Mouse (Mus musculus): ENCODE data around the gene Rtn2. TPM values are rescaled to one million over a fixed set of nuclear protein-coding genes. Genes with fewer than 3 reads are reported as not detected.

The Rtn2 gene
- polyA plus RNA-seq, 1 experiment from 2014 or later: 4.0 TPM

GRCm38 (mm10) chr7:19247511-19247910 lies 34.9 kb upstream of the Rtn2 start:
- Histone ChIP-seq H3K27me3 (no peaks in the 10 kb centered on the region), H3K9me3 (replicated peaks) (no peaks in the 10 kb centered on the region), H3K27ac (peak overlapping the region; percentile 88), H3K4me1 (replicated peaks) (peaks cover 55% of the 10 kb centered on the region), H3K9ac (peak overlapping the region; percentile 43; the same call in 1 of the 2 replicates), H3K36me3 (peaks cover 28% of the 10 kb centered on the region), H3K4me3 (replicated peaks) (no peak overlapping the region), H3K4me2 (peak overlapping the region; percentile 51)
- WGBS (ENCODE audit: insufficient replicate concordance): 82% methylated on average over 2 of the region's 2 CpGs
- DNase-seq (peak; percentile 51), ATAC-seq (ENCODE audit: low read depth) (no peak)

DNA sequence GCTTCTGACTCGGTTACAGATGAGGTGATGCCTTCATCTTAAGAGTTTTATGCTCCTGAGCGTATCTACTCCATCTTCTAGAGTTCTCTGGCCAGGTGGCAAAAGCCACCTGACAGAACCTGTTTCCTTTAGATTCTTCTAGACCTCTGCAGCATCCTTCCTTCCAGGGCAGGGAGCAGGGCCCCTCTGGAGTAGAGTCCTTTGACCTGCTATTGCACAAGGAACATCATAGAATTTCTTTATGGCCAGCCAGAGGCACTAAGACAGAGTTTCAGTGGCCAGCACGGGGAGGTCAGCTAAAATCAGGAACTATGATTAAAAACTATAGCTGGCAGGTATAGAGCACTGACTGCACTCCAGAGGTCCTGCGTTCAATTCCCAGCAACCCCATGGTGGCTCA lies 30.3 kb upstream of the Rtn2 start:
- peaks cover 30% of the 10 kb centered on the region for H3K36me3 ChIP-seq
- H3K4me1 ChIP-seq (replicated peaks): peaks cover 32% of the 10 kb centered on the region
- no peaks in the 10 kb centered on the region for H3K27me3 ChIP-seq
- H3K4me3 ChIP-seq (replicated peaks): no peak overlapping the region
- 73% methylated on average over 4 of the region's 4 CpGs for WGBS (ENCODE audit: insufficient replicate concordance)
- H3K9ac ChIP-seq: no peak overlapping the region
- no peak for ATAC-seq (ENCODE audit: low read depth)
- no peaks in the 10 kb centered on the region for H3K9me3 ChIP-seq (replicated peaks)
- no peak overlapping the region for H3K4me2 ChIP-seq
- H3K27ac ChIP-seq: no peak overlapping the region
- DNase-seq: no peak

- ATAC-seq (ENCODE audit: low read depth): no peak
- Histone ChIP-seq H3K27ac (0 out of 2 replicates have a peak overlapping the region, but pooled peaks have one; percentile 20), H3K4me2 (no peak overlapping the region), H3K9ac (no peak overlapping the region), H3K4me1 (replicated peaks) (peaks cover 38% of the 10 kb centered on the region), H3K9me3 (replicated peaks) (no peaks in the 10 kb centered on the region), H3K4me3 (replicated peaks) (no peak overlapping the region), H3K36me3 (peaks cover 35% of the 10 kb centered on the region), H3K27me3 (no peaks in the 10 kb centered on the region)
- WGBS (ENCODE audit: insufficient replicate concordance): 58% methylated on average over 5 of the region's 5 CpGs
- no peak for DNase-seq
Observed at GRCm38 (mm10) chr7:19253437-19253836, 29.0 kb upstream of the Rtn2 start.

DNA sequence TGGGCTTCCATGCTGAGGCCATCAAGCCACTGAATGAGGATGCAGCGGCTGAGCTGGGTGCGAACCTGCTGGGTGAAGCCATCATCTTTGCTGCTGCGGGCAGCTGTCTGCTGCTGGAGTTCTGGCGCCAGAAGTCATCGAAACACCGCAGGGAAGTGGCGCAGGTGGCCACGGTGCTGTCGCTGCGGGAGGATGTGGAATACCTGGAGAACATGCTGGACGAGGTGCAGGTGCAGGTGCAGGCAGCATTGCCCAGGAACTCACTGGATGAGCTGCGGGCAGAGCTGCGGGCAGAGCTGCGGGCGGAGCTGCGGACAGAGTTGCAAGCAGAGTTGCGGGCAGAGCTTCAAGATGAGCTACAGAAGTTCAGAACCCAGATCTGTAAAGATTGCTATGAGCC lies 27.0 kb upstream of the Rtn2 start:
- no peak overlapping the region for H3K4me2 ChIP-seq
- no peak for DNase-seq
- 91% methylated on average over 17 of the region's 17 CpGs for WGBS (ENCODE audit: insufficient replicate concordance)

GRCm38 (mm10) chr7:19256567-19256966 lies 25.9 kb upstream of the Rtn2 start:
- H3K4me2 ChIP-seq: 0 out of 2 replicates have a peak overlapping the region, but pooled peaks have one; percentile 54
- ATAC-seq (ENCODE audit: low read depth) (no peak), DNase-seq (no peak)
- H3K9ac ChIP-seq: no peak overlapping the region
- 74% methylated on average over 7 of the region's 7 CpGs for WGBS (ENCODE audit: insufficient replicate concordance)
- H3K9me3 ChIP-seq (replicated peaks): no peaks in the 10 kb centered on the region
- peaks cover 41% of the 10 kb centered on the region for H3K4me1 ChIP-seq (replicated peaks)
- no peaks in the 10 kb centered on the region for H3K27me3 ChIP-seq
- H3K36me3 ChIP-seq: peaks cover 66% of the 10 kb centered on the region
- H3K27ac ChIP-seq: no peak overlapping the region; the same call in 1 of the 2 replicates
- no peak overlapping the region for H3K4me3 ChIP-seq (replicated peaks)

More for the DNA sequence above, 27.0 kb upstream of the Rtn2 start:
- Histone ChIP-seq H3K36me3 (peaks cover 55% of the 10 kb centered on the region), H3K27ac (peak overlapping the region; percentile 15; the same call in 1 of the 2 replicates), H3K27me3 (no peaks in the 10 kb centered on the region), H3K9me3 (replicated peaks) (no peaks in the 10 kb centered on the region), H3K9ac (no peak overlapping the region), H3K4me3 (replicated peaks) (no peak overlapping the region), H3K4me1 (replicated peaks) (peaks cover 41% of the 10 kb centered on the region)
- no peak for ATAC-seq (ENCODE audit: low read depth)

DNA sequence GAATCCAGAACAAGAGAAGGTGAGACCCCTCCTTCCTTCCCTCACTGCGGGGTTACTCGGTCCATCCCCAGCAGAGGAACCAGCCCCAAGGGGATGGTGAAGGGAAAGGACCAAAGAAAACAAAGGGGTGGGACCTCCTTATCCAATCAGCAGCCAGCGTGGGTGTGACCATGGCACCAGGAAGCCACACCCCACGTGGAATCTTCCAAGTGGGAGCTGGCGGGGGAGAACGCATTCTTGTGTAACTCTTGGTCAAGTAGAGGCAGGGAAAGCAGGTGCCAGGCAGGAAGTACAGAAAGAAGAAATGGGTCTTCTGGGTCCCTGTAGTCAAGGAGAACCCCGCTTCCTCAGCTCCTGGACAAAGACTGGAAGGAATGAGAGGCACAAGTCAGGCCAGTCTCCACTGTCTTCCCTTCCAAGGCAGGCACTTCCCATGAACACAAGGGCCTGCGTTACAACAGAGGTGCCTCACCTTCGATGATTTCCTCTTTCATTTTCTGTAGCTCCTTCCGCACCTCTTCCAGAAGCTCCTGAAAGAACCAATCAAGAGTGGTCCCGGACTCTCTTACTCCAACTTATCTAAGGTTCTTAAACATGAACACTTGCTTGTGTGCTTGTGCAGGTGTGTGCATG lies 24.9 kb upstream of the Rtn2 start:
- DNase-seq (peak; percentile 88), ATAC-seq (ENCODE audit: low read depth) (peak; percentile 96)
- H3K9me3 ChIP-seq (replicated peaks): no peaks in the 10 kb centered on the region
- peaks cover 76% of the 10 kb centered on the region for H3K36me3 ChIP-seq
- 26% methylated on average over 11 of the region's 11 CpGs for WGBS (ENCODE audit: insufficient replicate concordance)
- H3K27ac ChIP-seq: peak overlapping the region; percentile 80
- H3K4me3 ChIP-seq (replicated peaks): peak overlapping the region; percentile 26
- H3K9ac ChIP-seq: peak overlapping the region; percentile 18
- H3K27me3 ChIP-seq: no peaks in the 10 kb centered on the region
- peak overlapping the region; percentile 54 for H3K4me2 ChIP-seq
- peaks cover 37% of the 10 kb centered on the region for H3K4me1 ChIP-seq (replicated peaks)

DNA sequence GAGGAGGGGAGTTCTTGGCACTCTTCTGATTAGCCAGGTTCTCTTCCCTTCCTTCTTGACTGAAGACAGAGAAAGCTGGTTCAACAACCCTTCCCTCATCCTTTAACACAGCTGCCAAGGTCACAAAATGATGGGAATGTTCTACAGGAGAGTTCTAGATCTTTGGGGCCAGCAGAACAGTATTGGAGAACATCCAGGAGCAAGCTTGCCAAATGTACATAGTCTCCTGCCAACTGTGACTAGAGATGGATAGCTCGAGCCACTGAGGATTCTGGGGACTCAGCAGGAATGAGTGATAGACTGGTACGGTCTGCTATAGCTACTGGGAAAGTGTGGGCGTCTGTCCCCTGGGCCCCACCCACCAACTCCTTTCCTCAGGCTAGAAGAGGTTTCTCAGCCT lies 24.1 kb upstream of the Rtn2 start:
- H3K4me2 ChIP-seq: peak overlapping the region; percentile 54
- H3K27me3 ChIP-seq: no peaks in the 10 kb centered on the region
- no peaks in the 10 kb centered on the region for H3K9me3 ChIP-seq (replicated peaks)
- ATAC-seq (ENCODE audit: low read depth) (no peak), DNase-seq (no peak)
- peak overlapping the region; percentile 18 for H3K9ac ChIP-seq
- peaks cover 84% of the 10 kb centered on the region for H3K36me3 ChIP-seq
- peaks cover 36% of the 10 kb centered on the region for H3K4me1 ChIP-seq (replicated peaks)
- peak overlapping the region; percentile 26; the same call in 1 of the 2 replicates for H3K4me3 ChIP-seq (replicated peaks)
- H3K27ac ChIP-seq: peak overlapping the region; percentile 80
- 70% methylated on average over 3 of the region's 3 CpGs for WGBS (ENCODE audit: insufficient replicate concordance)

DNA sequence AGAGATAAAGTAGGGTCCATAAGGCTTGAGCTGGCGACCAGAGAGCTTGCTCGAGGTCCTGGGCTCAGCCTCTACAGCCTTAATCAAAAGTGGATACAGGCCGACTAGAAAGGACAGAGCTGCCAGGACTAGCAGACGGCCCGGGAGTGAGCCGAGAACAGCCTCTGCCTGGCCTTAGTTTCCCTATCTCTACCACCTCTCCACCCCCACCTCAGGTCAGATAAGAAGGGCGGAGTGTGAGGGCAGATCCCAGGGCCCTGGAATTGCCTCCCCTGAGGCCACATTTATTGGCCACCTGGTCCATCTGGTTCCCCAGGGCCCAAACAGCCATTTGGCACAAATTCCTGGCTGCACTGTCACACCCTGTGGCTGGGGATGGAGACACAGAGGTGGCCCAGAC lies 17.3 kb upstream of the Rtn2 start:
- H3K9me3 ChIP-seq (replicated peaks): no peaks in the 10 kb centered on the region
- ATAC-seq (ENCODE audit: low read depth) (peak; percentile 88), DNase-seq (peak; percentile 56)
- H3K4me2 ChIP-seq: peak overlapping the region; percentile 100
- H3K27ac ChIP-seq: peak overlapping the region; percentile 91
- H3K4me1 ChIP-seq (replicated peaks): peaks cover 71% of the 10 kb centered on the region
- H3K9ac ChIP-seq: peak overlapping the region; percentile 72
- H3K27me3 ChIP-seq: no peaks in the 10 kb centered on the region
- H3K4me3 ChIP-seq (replicated peaks): peak overlapping the region; percentile 40
- peaks cover 55% of the 10 kb centered on the region for H3K36me3 ChIP-seq
- WGBS (ENCODE audit: insufficient replicate concordance): 7% methylated on average over 7 of the region's 7 CpGs

DNA sequence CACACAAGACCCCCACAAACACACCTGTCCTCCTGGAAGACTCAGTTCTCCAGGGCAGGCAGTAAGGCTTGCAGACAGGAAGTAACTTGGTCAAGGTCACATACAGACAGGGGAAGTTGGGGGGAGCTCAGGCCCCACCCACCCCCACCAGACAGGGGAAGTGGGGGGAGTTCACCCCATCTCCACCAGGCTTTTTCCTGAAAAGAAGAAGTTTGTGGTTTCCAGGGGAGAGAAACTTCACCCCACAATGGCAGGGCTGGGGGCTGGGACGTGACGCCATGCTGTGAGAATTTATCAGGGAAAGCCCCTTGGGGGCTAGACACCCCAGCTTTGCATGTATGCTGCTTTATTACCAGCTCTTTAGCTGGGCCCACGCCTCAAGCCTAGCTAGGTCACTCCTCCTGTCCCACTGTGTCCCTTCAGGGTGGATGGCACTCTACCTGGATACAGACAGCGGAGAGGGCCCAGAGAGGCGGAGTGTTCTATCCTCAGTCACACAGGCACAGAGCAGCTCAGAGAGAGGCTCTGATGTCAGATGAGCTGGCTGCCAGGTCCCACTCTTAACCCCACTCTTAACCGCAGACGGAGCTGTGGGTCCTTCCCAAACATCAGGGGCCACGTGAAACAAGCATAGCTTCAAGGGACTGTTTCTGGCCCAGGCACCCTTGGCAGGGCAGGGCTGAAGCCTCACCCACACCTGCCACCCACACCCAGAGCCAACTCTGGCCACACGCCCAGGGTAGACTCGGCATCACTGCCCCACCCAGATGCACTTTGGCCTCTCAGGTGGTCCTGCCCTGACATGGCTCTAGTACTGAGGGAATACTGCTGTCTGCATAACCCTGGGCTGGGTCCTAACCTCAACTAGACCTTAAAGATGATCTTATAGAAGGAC lies 16.2 kb upstream of the Rtn2 start:
- Histone ChIP-seq H3K27ac (peak overlapping the region; percentile 91), H3K9me3 (replicated peaks) (no peaks in the 10 kb centered on the region), H3K9ac (peak overlapping the region; percentile 72), H3K4me3 (replicated peaks) (peak overlapping the region; percentile 40), H3K27me3 (no peaks in the 10 kb centered on the region), H3K4me1 (replicated peaks) (peaks cover 79% of the 10 kb centered on the region), H3K4me2 (peak overlapping the region; percentile 100), H3K36me3 (peaks cover 45% of the 10 kb centered on the region)
- ATAC-seq (ENCODE audit: low read depth): 0 out of 2 replicates have a peak, but pooled peaks have one; percentile 9
- 38% methylated on average over 10 of the region's 10 CpGs for WGBS (ENCODE audit: insufficient replicate concordance)
- no peak for DNase-seq

- H3K9ac ChIP-seq: peak overlapping the region; percentile 72
- WGBS (ENCODE audit: insufficient replicate concordance): 44% methylated on average over 10 of the region's 10 CpGs
Observed at GRCm38 (mm10) chr7:19267051-19267450, 15.4 kb upstream of the Rtn2 start.

DNA sequence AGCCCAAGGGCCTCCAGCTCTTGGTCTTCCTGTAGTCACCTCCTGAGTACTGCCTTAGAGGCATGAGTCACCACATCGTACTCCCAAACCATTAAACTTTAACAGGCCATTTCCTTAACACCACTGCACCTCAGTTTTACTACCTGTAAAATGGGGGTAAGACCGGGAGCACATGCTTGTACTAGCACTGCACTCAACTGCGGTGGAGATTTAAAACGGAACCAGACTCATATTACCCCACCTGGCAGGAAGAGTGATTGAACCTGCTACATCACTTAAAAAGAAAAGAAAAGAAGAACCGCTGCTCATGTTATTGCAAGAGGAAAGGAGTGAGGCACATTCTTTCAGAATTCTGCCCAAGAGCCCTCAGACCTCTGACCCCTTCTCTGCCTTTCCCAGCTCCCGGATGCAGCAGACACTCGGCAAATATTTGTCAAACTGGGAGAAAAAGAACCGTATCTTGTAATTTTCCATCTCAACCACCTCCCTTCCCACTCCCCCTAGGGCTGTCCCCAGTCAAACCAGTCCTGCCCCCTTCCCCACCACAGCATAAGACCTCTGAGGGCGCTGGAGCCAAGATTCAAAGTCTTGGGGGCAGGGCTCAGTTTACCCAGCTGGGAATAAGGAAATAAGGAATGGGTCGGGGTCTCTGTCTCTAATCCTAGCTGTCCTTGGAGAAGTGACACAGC lies 13.3 kb upstream of the Rtn2 start:
- Histone ChIP-seq H3K4me2 (peak overlapping the region; percentile 100), H3K9ac (peak overlapping the region; percentile 94), H3K27ac (peak overlapping the region; percentile 98), H3K4me1 (replicated peaks) (peaks cover 81% of the 10 kb centered on the region), H3K27me3 (no peaks in the 10 kb centered on the region), H3K9me3 (replicated peaks) (no peaks in the 10 kb centered on the region), H3K36me3 (peaks cover 15% of the 10 kb centered on the region), H3K4me3 (replicated peaks) (peak overlapping the region; percentile 95)
- ATAC-seq (ENCODE audit: low read depth): no peak
- DNase-seq: no peak
- WGBS (ENCODE audit: insufficient replicate concordance): 36% methylated on average over 10 of the region's 10 CpGs

More at GRCm38 (mm10) chr7:19267051-19267450, 15.4 kb upstream of the Rtn2 start:
- H3K4me1 ChIP-seq (replicated peaks): peaks cover 79% of the 10 kb centered on the region
- no peaks in the 10 kb centered on the region for H3K9me3 ChIP-seq (replicated peaks)
- H3K36me3 ChIP-seq: peaks cover 36% of the 10 kb centered on the region
- no peak overlapping the region for H3K4me3 ChIP-seq (replicated peaks)
- ATAC-seq (ENCODE audit: low read depth) (no peak), DNase-seq (no peak)
- H3K27ac ChIP-seq: peak overlapping the region; percentile 91
- no peaks in the 10 kb centered on the region for H3K27me3 ChIP-seq
- peak overlapping the region; percentile 100 for H3K4me2 ChIP-seq
